Mouse (Mus musculus) cerebellum, adult 11-12 months (tissue): ENCODE measurements around the gene Gm17359.
A peak's percentile ranks its signal among the peaks of the same experiment; 100 is the strongest.

ENCODE experiments used
- DNase-seq: peaks from one replicate; pipeline ENCODE4 v3.0.0; 2022

Gm17359 gene

GRCm38 (mm10) chr3:79336044-79336766 lies at the start of gene Gm17359:
Gene Gm17359 (plus strand): TSS chr3:79336661.
- no peak for DNase-seq

- DNase-seq, result peak; percentile 96
These were observed 49.3 kb upstream of the Gm17359 start for GRCm38 (mm10) chr3:79287108-79287576.

- no peak for DNase-seq
These were observed 48.6 kb upstream of the Gm17359 start for GRCm38 (mm10) chr3:79287699-79288458.

- no peak for DNase-seq
These were observed 47.4 kb upstream of the Gm17359 start for GRCm38 (mm10) chr3:79289050-79289449.

GRCm38 (mm10) chr3:79293023-79293422 lies 43.4 kb upstream of the Gm17359 start:
- DNase-seq, result no peak

- DNase-seq, result no peak
These were observed 41.8 kb upstream of the Gm17359 start for GRCm38 (mm10) chr3:79294701-79295100.

- DNase-seq, result no peak
These were observed 40.4 kb upstream of the Gm17359 start for GRCm38 (mm10) chr3:79296049-79296448.

- no peak for DNase-seq
These were observed 39.9 kb upstream of the Gm17359 start for GRCm38 (mm10) chr3:79296586-79296985.

- DNase-seq, result no peak
These were observed 39.2 kb upstream of the Gm17359 start for GRCm38 (mm10) chr3:79297281-79297680.

- no peak for DNase-seq
These were observed 37.1 kb upstream of the Gm17359 start for GRCm38 (mm10) chr3:79299401-79299800.

- no peak for DNase-seq
These were observed 27.9 kb upstream of the Gm17359 start for GRCm38 (mm10) chr3:79308605-79309004.

GRCm38 (mm10) chr3:79310184-79310583 lies 26.3 kb upstream of the Gm17359 start:
- DNase-seq, result no peak

GRCm38 (mm10) chr3:79311895-79312294 lies 24.6 kb upstream of the Gm17359 start:
- no peak for DNase-seq

- DNase-seq, result no peak
These were observed 22.3 kb upstream of the Gm17359 start for GRCm38 (mm10) chr3:79314006-79314698.

GRCm38 (mm10) chr3:79324697-79325526 lies 11.5 kb upstream of the Gm17359 start:
- DNase-seq, result no peak

GRCm38 (mm10) chr3:79329691-79330315 lies 6.7 kb upstream of the Gm17359 start:
- DNase-seq, result no peak

- DNase-seq, result no peak
These were observed 3.4 kb upstream of the Gm17359 start for GRCm38 (mm10) chr3:79333051-79333450.

GRCm38 (mm10) chr3:79333643-79334200 lies 2.7 kb upstream of the Gm17359 start:
- DNase-seq, result no peak

GRCm38 (mm10) chr3:79340737-79341136 lies 4.3 kb downstream of the Gm17359 start:
- no peak for DNase-seq

GRCm38 (mm10) chr3:79342961-79343735 lies 6.7 kb downstream of the Gm17359 start:
- no peak for DNase-seq

- no peak for DNase-seq
These were observed 12.8 kb downstream of the Gm17359 start for GRCm38 (mm10) chr3:79349311-79349710.
